Mouse (Mus musculus): ENCODE data around the gene Vmn1r1. TPM values are rescaled to one million over a fixed set of nuclear protein-coding genes. Genes with fewer than 3 reads are reported as not detected.
"Not testable (repeated sequence)": the region's sequence is repeated elsewhere in the genome, so short reads cannot be mapped to it uniquely, and the experiment has no call there.

The Vmn1r1 gene
- polyA plus RNA-seq, 1 experiment from 2014 or later: not detected

GRCm38 (mm10) chr1:182176985-182177384 is 12.7 kb upstream of the Vmn1r1 start:
- not testable (repeated sequence) for H3K9me3 ChIP-seq (replicated peaks; ENCODE audit: control insufficient read depth, low read length, poor library complexity, severe bottlenecking); H3K36me3 ChIP-seq (ENCODE audit: control insufficient read depth, insufficient read depth, low read length); H3K27me3 ChIP-seq (ENCODE audit: control insufficient read depth, insufficient read depth, low read depth, low read length); ATAC-seq; H3K9ac ChIP-seq (ENCODE audit: low read depth, low read length); H3K4me2 ChIP-seq (ENCODE audit: low read length); H3K4me3 ChIP-seq (ENCODE audit: low read depth, low read length); H3K4me1 ChIP-seq (ENCODE audit: control insufficient read depth, insufficient read depth, low read length); H3K27ac ChIP-seq (ENCODE audit: low read length)
- WGBS: 91% methylated on average over 19 of the region's 19 CpGs

GRCm38 (mm10) chr1:182170206-182170605 is 5.9 kb upstream of the Vmn1r1 start:
- not testable (repeated sequence) for H3K27me3 ChIP-seq (ENCODE audit: control insufficient read depth, insufficient read depth, low read depth, low read length); H3K4me1 ChIP-seq (ENCODE audit: control insufficient read depth, insufficient read depth, low read length); H3K36me3 ChIP-seq (ENCODE audit: control insufficient read depth, insufficient read depth, low read length); H3K4me3 ChIP-seq (ENCODE audit: low read depth, low read length); ATAC-seq; H3K4me2 ChIP-seq (ENCODE audit: low read length); H3K27ac ChIP-seq (ENCODE audit: low read length); H3K9ac ChIP-seq (ENCODE audit: low read depth, low read length); H3K9me3 ChIP-seq (replicated peaks; ENCODE audit: control insufficient read depth, low read length, poor library complexity, severe bottlenecking)
- WGBS: 92% methylated on average over 6 of the region's 6 CpGs

- Histone ChIP-seq H3K4me3 (ENCODE audit: low read depth, low read length) (no peak overlapping the region), H3K27me3 (ENCODE audit: control insufficient read depth, insufficient read depth, low read depth, low read length) (no peaks in the 10 kb centered on the region), H3K4me2 (ENCODE audit: low read length) (no peak overlapping the region), H3K27ac (ENCODE audit: low read length) (no peak overlapping the region), H3K9ac (ENCODE audit: low read depth, low read length) (no peak overlapping the region), H3K36me3 (ENCODE audit: control insufficient read depth, insufficient read depth, low read length) (no peaks in the 10 kb centered on the region), H3K4me1 (ENCODE audit: control insufficient read depth, insufficient read depth, low read length) (no peaks in the 10 kb centered on the region), H3K9me3 (replicated peaks; ENCODE audit: control insufficient read depth, low read length, poor library complexity, severe bottlenecking) (no peaks in the 10 kb centered on the region)
- 33% methylated on average over 5 of the region's 5 CpGs for WGBS
- ATAC-seq: no peak
Observed at GRCm38 (mm10) chr1:182162951-182163350, 1.3 kb downstream of the Vmn1r1 start.

- no peak for ATAC-seq
- Histone ChIP-seq H3K27ac (ENCODE audit: low read length) (no peak overlapping the region), H3K9me3 (replicated peaks; ENCODE audit: control insufficient read depth, low read length, poor library complexity, severe bottlenecking) (no peaks in the 10 kb centered on the region), H3K4me1 (ENCODE audit: control insufficient read depth, insufficient read depth, low read length) (no peaks in the 10 kb centered on the region), H3K27me3 (ENCODE audit: control insufficient read depth, insufficient read depth, low read depth, low read length) (no peaks in the 10 kb centered on the region), H3K4me3 (ENCODE audit: low read depth, low read length) (no peak overlapping the region), H3K36me3 (ENCODE audit: control insufficient read depth, insufficient read depth, low read length) (no peaks in the 10 kb centered on the region), H3K4me2 (ENCODE audit: low read length) (no peak overlapping the region), H3K9ac (ENCODE audit: low read depth, low read length) (no peak overlapping the region)
- 86% methylated on average over 3 of the region's 3 CpGs for WGBS
Observed at GRCm38 (mm10) chr1:182159575-182159974, 4.7 kb downstream of the Vmn1r1 start.

- Histone ChIP-seq H3K27ac (ENCODE audit: low read length) (no peak overlapping the region), H3K36me3 (ENCODE audit: control insufficient read depth, insufficient read depth, low read length) (no peaks in the 10 kb centered on the region), H3K4me3 (ENCODE audit: low read depth, low read length) (no peak overlapping the region), H3K27me3 (ENCODE audit: control insufficient read depth, insufficient read depth, low read depth, low read length) (no peaks in the 10 kb centered on the region), H3K9me3 (replicated peaks; ENCODE audit: control insufficient read depth, low read length, poor library complexity, severe bottlenecking) (no peaks in the 10 kb centered on the region), H3K4me1 (ENCODE audit: control insufficient read depth, insufficient read depth, low read length) (no peaks in the 10 kb centered on the region), H3K4me2 (ENCODE audit: low read length) (no peak overlapping the region), H3K9ac (ENCODE audit: low read depth, low read length) (no peak overlapping the region)
- ATAC-seq: no peak
- WGBS: 61% methylated on average over 4 of the region's 4 CpGs
Observed at GRCm38 (mm10) chr1:182157734-182158133, 6.6 kb downstream of the Vmn1r1 start.

GRCm38 (mm10) chr1:182149966-182150365 is 14.3 kb downstream of the Vmn1r1 start:
- Histone ChIP-seq H3K4me3 (ENCODE audit: low read depth, low read length) (no peak overlapping the region), H3K4me2 (ENCODE audit: low read length) (no peak overlapping the region), H3K9me3 (replicated peaks; ENCODE audit: control insufficient read depth, low read length, poor library complexity, severe bottlenecking) (no peaks in the 10 kb centered on the region), H3K9ac (ENCODE audit: low read depth, low read length) (no peak overlapping the region), H3K27me3 (ENCODE audit: control insufficient read depth, insufficient read depth, low read depth, low read length) (no peaks in the 10 kb centered on the region), H3K4me1 (ENCODE audit: control insufficient read depth, insufficient read depth, low read length) (no peaks in the 10 kb centered on the region), H3K27ac (ENCODE audit: low read length) (no peak overlapping the region), H3K36me3 (ENCODE audit: control insufficient read depth, insufficient read depth, low read length) (no peaks in the 10 kb centered on the region)
- WGBS: 94% methylated on average over 2 of the region's 2 CpGs
- no peak for ATAC-seq

GRCm38 (mm10) chr1:182148864-182149514 is 15.3 kb downstream of the Vmn1r1 start:
- WGBS: 81% methylated on average over 7 of the region's 7 CpGs

GRCm38 (mm10) chr1:182145546-182145945 is 18.7 kb downstream of the Vmn1r1 start:
- Histone ChIP-seq H3K9ac (ENCODE audit: low read depth, low read length) (no peak overlapping the region), H3K4me2 (ENCODE audit: low read length) (no peak overlapping the region), H3K4me1 (ENCODE audit: control insufficient read depth, insufficient read depth, low read length) (no peaks in the 10 kb centered on the region), H3K27me3 (ENCODE audit: control insufficient read depth, insufficient read depth, low read depth, low read length) (no peaks in the 10 kb centered on the region), H3K36me3 (ENCODE audit: control insufficient read depth, insufficient read depth, low read length) (no peaks in the 10 kb centered on the region), H3K4me3 (ENCODE audit: low read depth, low read length) (no peak overlapping the region), H3K27ac (ENCODE audit: low read length) (no peak overlapping the region), H3K9me3 (replicated peaks; ENCODE audit: control insufficient read depth, low read length, poor library complexity, severe bottlenecking) (no peaks in the 10 kb centered on the region)
- 56% methylated on average over 5 of the region's 5 CpGs for WGBS
- no peak for ATAC-seq

More at GRCm38 (mm10) chr1:182148864-182149514, 15.3 kb downstream of the Vmn1r1 start:
- no peak overlapping the region for H3K4me2 ChIP-seq (ENCODE audit: low read length)
- no peak overlapping the region for H3K27ac ChIP-seq (ENCODE audit: low read length)
- H3K4me3 ChIP-seq (ENCODE audit: low read depth, low read length): no peak overlapping the region
- no peak overlapping the region for H3K9ac ChIP-seq (ENCODE audit: low read depth, low read length)
- no peaks in the 10 kb centered on the region for H3K36me3 ChIP-seq (ENCODE audit: control insufficient read depth, insufficient read depth, low read length)
- H3K4me1 ChIP-seq (ENCODE audit: control insufficient read depth, insufficient read depth, low read length): no peaks in the 10 kb centered on the region
- H3K9me3 ChIP-seq (replicated peaks; ENCODE audit: control insufficient read depth, low read length, poor library complexity, severe bottlenecking): no peaks in the 10 kb centered on the region
- no peak for ATAC-seq
- H3K27me3 ChIP-seq (ENCODE audit: control insufficient read depth, insufficient read depth, low read depth, low read length): no peaks in the 10 kb centered on the region

GRCm38 (mm10) chr1:182143288-182143687 is 21.0 kb downstream of the Vmn1r1 start:
- H3K4me1 ChIP-seq (ENCODE audit: control insufficient read depth, insufficient read depth, low read length): no peaks in the 10 kb centered on the region
- no peak for ATAC-seq
- no peak overlapping the region for H3K4me2 ChIP-seq (ENCODE audit: low read length)
- no peaks in the 10 kb centered on the region for H3K9me3 ChIP-seq (replicated peaks; ENCODE audit: control insufficient read depth, low read length, poor library complexity, severe bottlenecking)
- H3K27me3 ChIP-seq (ENCODE audit: control insufficient read depth, insufficient read depth, low read depth, low read length): no peaks in the 10 kb centered on the region
- 74% methylated on average over 8 of the region's 8 CpGs for WGBS
- H3K36me3 ChIP-seq (ENCODE audit: control insufficient read depth, insufficient read depth, low read length): no peaks in the 10 kb centered on the region
- H3K9ac ChIP-seq (ENCODE audit: low read depth, low read length): no peak overlapping the region
- H3K4me3 ChIP-seq (ENCODE audit: low read depth, low read length): no peak overlapping the region
- no peak overlapping the region for H3K27ac ChIP-seq (ENCODE audit: low read length)

Measured in midbrain, embryonic 16.5 days (tissue).